Mouse (Mus musculus) heart, adult 2 months (tissue): ENCODE measurements around the gene Myo15.

Experiments
- CTCF ChIP-seq: fragments of 200-600 bp; IDR thresholded peaks from 2 replicates; pipeline ENCODE4 v1.8.1; 2022; ENCODE audit warnings: antibody characterized with exemption, mild to moderate bottlenecking, moderate library complexity
- EP300 ChIP-seq: fragments of 200-500 bp; IDR thresholded peaks from 2 replicates; pipeline ENCODE4 v1.6.1; 2011; ENCODE audit warnings: low read depth, low read length, control low read depth; ENCODE audit not compliant: insufficient read depth

GRCm38 (mm10) chr11:60469039-60469438, at the start of gene Myo15:
- TF ChIP-seq CTCF (no peak), EP300 (no peak)
